Mouse (Mus musculus) adrenal gland, postnatal 36 days (tissue): ENCODE data around the gene Arvcf. TPM values are rescaled to one million over a fixed set of nuclear protein-coding genes. Genes with fewer than 3 reads are reported as not detected.

Source experiments
- DNase-seq, 2 experiments: peaks; one replicate each; pipeline ENCODE4 v3.0.0; 2021; ENCODE audit warnings: mixed read lengths in 1 of 2
- long read RNA-seq, 2 experiments: library from polyadenylated mRNA; stranded (forward); transcript quantifications; one replicate each; pipeline ENCODE4 v2.0.0; 2021; ENCODE audit warnings: borderline sequencing depth in 2 of 2
- total RNA-seq, 2 experiments: library from RNA; stranded (reverse); gene quantifications; 2 replicates each; pipeline ENCODE4 v1.2.3; 2021

The Arvcf gene
- 10 to 100 TPM; 36.4 to 41.2 TPM for total RNA-seq
- long read RNA-seq, experiment 1, full-length matches to known transcripts = 22 of 45 reads
- long read RNA-seq, experiment 1, partial matches to known transcripts = 15 of 45 reads
- long read RNA-seq, experiment 1, other reads (novel, unspliced or antisense) = 8 of 45 reads
- long read RNA-seq, experiment 2, partial matches to known transcripts = 3 of 9 reads
- long read RNA-seq, experiment 2, other reads (novel, unspliced or antisense) = 6 of 9 reads

DNA sequence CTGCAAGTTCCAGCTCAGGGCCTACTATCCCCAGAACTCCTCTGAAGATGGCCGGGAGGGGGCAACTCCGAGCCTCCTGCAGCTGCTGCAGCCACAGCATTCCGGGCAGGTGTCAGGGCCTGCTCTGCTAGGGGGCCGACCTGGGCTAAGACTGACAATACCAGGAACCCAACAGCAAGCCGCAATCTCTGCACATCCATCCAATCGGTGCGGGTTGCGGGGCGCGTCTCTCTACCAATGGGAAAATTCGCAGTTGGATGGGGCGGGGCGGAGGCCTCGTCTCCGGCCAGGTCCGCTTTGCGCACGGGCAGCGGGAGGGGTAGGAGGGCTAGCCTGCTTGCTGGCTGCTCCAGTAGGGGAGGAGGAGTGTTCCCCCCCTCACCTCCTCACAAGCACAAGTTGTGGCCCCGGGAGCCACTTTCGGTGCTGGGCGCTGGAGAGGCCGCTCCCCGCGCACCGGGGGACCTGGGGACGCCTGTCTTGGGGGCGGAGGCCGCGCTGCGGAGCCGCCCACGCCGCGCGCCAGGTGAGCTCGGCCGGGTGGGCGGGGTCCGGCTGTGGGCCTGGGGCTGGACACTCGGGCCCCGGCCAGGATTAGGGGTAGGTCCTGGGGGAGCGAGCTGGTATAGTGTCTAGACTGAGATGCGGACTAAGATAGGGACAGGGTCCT is at the start of gene Arvcf, which contains the start of gene Tango2:
Gene Arvcf, plus strand, starts transcription at position 252 of the 670 bp plus-strand sequence.
Gene Tango2, minus strand, starts transcription at position 173 of the 670 bp plus-strand sequence.
- peak; percentile 93 to 94 for DNase-seq

DNA sequence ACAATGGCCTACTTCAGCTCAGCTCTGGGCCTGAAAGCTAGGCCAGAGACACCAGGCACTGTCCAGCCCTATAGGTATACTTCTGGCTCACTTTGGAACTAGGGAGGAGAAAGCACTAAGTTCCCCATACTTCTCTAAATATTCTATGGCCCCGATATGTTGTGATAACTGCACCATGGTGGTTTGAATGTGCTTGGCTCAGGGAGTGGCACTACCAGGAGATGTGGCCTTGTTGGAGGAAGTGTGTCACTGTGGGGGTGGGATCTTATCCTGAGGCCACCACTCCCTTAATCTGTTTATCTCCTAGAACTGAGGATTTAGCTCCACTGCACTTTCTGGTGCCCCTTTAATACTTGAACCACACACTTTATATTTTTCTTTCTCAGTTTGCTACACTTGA is 39.8 kb upstream of the Arvcf start:
- no peak for DNase-seq

DNA sequence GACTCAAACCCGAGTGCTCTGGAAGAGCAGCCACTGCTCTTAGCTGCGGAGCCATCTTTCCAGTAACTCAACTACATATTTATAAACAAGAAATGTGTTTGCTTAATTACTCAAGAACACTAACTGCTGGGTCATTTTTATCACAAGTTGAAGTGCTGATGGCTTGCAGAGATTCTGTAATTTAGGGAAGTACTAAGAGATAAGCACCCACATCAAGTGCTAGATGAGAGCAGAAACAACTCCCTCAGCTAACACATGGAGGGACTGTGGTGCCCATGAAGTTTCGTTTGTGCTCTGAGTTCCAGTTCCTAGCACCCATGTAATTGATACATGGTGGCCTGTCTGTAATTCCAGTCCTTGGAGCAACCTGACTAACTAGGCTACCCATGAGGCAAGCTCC is 29.0 kb upstream of the Arvcf start:
- DNase-seq = no peak

DNA sequence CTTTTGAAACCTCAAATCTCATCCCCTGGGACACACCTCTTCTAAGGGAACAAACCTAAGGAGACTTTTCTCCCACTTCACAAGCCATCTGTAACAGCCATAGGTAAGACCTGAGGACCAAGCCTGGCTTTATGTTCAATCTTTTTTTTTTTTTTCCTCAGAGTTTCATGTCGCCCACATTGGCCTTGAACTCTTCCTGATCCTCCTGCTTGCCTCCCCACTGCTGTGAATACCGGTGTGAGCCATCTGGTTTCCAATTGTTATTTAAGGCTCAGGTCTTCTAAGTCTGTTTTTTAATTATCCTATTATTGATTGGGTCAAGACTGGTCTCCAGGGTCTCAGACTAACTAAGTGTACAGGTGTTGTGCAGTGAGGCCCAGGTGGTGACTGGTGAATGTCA is 26.5 kb upstream of the Arvcf start:
- DNase-seq = no peak

DNA sequence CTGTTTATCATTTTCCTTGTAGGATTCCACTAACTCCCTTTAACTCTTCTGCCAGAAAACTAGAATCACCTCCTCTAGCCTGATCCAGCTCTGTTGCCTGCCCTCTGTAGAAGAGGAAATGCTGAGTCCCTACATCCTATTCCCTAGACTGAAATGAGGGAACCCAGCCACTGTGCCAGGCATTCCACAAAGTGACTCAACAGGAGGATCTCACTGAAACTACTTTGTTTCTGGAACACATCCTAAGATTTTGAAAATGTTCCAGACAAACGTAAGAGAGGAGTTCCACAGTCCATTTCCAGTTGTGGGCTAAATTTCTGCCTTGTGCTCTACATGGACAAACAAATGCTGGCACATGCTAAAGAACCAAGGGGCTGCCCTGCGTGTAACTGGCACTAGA is 24.5 kb upstream of the Arvcf start:
- DNase-seq = no peak

DNA sequence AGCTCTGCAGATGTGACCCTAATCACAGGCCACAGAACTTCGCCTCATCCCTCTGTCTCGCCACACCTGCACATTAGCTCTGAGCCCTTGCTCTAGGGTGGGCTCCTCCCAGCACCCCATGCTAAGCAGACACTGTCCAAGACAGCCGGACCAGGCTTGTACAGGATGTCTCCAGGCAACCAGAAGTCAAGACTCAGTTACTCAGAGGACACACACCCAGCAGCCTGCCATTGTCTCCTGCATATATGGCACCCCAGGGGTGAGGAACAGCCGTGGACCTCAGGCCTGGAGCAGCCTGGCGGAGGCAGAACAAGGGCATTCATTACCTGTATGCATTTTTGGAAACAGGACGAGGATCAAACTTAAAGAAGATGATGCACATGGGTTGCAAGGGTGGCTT is 24.0 kb upstream of the Arvcf start:
- DNase-seq = no peak

DNA sequence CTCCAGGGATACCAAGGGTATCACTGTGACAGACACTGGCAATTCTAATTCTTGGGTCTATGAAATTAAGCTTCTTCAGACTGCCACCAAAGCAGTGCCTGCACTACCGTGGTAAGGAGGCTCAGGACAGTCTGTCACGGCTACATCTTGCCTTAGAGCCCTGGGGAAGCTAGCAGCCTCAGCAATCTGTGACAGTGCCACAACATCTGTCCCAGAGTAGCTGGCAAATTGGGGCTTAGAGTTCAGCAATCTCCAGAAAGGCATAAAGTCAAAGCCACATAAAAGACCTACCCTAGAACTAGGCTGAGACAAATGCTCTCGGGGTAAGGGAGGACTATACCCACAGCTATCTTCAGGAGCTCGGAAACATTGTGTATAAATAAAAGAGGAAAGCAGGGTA is 22.2 kb upstream of the Arvcf start:
- DNase-seq = no peak

DNA sequence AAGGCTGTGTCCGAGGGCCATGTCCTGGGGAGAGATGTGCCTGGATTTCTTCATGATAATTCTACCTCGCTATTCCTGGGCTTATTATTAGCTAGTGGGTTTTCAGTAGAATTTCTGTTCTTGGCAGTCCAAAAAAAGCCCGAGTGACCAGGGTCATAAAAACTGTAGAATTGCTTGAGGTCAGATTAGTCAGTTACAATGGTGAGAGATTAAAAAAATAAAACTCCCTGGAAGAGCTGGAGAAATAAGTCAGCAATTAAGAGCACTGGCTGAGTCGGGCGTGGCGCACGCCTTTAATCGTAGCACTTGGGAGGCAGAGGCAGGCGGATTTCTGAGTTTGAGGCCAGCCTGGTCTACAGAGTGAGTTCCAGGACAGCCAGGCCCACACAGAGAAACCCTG is 20.0 kb upstream of the Arvcf start:
- DNase-seq = no peak

DNA sequence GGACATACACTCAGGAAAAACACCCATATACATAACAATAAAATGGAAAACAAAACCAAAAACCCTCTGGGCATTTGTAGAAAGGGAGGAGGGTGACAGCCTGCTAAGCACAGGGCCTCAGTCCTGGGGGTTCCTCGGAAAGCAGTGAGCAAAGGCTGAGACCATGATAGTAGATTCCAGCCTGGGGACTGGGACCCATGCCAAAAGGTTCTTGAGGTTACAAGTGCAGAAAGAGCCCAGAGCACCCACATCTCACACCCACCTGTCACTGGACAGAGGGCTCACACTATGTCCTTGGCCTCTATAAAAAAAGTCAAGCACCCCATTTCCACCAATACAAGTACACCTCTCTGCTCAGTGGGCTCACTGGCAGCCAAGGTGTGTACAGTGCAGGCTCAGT is 19.5 kb upstream of the Arvcf start:
- no peak for DNase-seq

DNA sequence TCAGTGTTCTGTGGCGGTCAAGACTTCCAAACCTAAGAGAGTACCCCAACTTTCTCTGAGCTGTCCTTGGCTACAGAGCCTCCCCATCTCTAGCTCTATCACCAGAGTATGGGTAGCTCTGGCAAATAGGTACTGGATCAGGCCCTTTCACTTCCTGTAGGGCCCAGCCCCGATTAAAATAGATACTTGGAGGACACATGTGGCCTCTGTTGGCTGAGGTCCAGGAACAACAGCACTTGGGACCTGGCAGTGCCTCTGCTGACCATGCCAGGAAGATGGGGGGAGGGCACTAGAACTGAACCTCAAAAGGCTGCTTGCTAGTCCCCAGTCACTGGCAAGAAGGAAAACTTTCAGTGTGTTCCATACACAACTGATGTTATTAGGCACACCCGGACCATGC is 14.0 kb upstream of the Arvcf start:
- peak; percentile 68 to 73 for DNase-seq

DNA sequence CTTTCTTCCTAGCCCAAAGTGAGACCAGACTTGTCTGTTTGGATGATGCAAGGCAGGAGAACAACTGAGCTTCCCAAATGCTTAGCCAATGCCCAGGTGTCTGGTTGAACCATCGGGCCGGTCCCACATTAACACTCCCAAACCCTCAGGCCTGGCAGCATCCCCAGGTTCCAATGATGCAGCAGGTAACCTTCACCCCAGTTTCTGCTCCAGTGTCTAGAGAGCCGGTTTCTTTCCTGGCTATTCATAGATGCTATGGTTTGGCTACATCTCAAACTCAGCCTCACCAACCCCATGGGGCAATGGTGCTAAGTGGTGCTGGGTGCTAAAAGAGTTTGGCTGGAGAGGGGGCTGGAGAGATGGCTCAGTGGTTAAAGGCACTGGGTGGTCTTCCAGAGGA is 12.0 kb upstream of the Arvcf start:
- no peak for DNase-seq

DNA sequence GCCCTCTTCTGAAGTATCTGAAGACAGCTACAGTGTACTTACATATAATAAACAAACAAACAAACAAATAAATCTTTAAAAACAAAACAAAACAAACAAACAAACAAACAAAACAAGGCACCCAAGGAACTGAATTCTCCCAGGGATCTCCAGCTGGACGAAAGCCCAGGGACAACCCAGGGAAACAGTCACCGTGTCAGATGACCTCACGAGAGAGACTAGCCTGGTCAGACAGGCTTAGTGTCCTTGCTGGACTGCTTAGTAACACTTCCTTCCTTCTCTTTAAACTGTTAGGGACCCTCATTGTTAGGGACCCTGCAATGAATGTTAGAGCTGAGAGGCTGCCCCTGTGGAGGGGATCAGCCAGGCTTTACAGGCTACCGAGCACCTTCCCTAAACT is 10.7 kb upstream of the Arvcf start:
- DNase-seq = peak; percentile 71 to 73

DNA sequence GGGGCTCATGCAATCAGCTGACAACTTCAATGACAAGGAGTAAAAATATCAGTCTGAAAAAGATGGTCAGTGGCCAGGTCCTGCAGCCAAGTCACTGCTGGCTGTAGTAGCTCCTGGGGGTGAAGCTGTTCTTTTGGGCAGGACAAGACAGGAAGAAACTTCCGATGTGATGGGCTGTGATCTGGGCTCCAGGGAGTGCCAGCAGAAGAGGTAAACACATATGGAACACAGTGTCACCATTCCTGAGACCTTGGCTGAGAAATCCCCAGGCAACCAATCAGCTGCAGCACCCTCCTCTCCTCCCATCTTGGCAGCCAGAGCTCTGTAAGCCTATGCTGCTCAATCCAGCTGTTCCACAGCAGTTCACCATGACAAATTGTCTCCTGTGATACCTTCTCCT is 8.1 kb upstream of the Arvcf start:
- peak; percentile 42 to 52 for DNase-seq

DNA sequence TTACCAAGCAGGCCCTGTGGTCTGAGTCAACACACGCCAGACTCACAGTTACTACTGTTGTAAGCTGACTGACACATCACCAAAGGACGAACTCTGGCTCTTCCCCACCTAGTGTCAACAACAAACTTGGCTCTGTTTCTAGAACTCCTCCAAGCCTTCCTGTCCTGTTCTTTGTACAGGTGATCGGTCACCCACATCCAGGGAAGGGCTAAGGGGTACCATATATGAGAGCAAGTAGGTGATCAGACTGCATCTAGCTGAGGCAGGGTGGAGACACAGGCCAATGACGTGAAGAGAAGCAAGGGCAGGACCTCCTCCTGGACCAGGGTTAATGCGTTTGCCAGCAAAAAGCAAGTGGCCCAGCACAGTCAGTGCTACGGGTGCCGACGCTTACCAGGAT is 6.4 kb upstream of the Arvcf start:
- no peak for DNase-seq

DNA sequence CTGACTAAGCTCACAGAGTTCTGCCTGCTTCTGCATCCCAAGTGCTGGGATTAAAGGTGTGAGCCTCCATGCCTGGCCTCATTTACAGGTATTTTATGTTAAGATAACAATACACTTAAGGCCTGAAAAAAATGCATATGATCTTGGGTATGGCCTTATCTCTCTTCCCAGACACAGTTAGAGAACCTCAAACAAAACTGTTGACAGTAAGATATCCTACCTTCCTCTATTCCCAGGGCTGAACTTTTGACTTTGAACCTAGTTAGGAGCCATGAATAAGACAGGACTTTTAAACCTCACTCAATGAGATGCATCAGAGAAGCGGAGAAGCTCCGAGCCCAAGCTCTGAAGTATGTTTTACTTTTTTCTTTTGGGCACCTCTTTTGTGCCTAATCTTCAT is 5.9 kb upstream of the Arvcf start:
- DNase-seq = no peak

DNA sequence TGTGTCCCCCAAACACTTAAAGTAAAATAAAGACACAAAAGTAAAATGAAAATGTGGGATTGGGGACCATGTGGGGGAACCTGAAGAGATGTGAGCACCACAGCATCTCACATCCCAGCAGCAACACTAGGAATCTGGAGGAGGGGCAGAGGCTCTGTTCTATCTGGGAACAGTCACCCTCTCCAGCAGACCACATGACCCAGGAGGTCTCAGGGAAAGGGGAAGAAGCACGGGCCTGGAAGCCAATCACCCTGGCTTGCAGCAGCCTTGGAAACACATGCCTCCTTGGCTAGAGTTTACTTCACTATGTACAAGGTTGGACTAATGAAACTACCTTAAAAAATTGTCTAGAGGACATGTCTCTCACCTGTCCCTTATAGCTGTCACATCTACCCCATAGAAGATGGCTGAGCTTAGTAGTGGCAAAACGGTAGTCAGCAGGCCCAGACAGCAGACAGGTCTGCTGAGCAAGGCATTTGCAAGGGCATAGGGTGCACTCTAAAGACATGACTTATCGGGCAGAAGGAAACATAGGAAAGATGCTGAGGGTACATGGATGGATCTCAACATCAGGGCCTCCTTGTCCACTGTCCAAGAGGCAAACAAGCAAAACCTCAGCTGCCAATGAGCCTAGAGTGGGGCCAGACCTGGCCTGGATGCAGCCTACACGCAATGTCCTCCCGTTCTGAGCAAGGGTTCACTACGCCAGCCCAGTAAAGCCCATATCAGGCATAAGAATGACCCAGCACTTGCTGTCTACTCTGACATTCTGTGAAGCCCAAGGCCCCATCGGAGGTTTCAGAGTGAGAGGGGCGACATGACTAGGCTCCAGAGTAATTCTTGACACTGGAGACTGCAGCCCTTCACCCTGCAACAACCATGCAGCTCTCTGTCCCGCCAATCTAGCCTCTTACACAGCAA is 5.1 kb upstream of the Arvcf start:
- DNase-seq = peak in 1 of 2 experiments; percentile 35

DNA sequence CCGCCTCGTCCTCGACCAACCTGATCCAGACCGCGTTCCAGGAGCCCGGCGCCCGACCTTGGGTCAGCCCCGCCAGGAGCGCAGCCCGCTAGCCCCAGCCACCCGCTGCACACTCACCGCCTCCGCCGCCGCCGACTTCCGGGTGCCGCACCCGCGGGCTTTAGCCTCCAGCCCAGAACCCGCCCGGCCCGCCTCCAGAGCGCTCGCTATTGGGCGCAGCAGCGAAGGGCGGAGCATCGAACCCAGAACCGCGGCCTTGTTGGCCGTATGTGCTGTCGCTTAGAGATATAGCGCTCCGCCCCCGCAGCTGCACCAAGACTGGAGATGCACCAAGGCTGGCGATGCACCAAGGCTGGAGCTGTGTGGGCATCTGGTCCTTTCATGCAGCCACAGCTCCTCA is 4.2 kb upstream of the Arvcf start:
- DNase-seq = peak; percentile 99

DNA sequence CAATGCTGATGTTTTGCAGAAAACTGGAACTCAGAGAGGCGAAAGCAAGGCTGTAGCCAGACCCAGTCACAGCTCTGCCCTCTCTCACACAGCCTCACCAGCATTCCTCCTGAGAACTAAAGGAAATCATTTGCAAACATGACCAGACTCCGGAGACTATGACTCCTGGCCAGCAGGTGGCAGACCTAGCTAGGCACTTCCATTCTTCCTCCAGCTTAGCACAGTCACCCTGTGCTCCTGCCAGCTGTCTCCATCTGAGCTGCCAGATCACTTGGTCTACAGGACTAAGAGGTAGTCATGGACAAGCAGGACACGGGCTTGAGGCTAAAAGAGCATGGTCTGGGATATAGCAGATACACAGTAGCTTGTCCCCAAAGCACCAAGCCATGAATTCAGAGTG is 2.7 kb upstream of the Arvcf start:
- peak; percentile 90 to 91 for DNase-seq

DNA sequence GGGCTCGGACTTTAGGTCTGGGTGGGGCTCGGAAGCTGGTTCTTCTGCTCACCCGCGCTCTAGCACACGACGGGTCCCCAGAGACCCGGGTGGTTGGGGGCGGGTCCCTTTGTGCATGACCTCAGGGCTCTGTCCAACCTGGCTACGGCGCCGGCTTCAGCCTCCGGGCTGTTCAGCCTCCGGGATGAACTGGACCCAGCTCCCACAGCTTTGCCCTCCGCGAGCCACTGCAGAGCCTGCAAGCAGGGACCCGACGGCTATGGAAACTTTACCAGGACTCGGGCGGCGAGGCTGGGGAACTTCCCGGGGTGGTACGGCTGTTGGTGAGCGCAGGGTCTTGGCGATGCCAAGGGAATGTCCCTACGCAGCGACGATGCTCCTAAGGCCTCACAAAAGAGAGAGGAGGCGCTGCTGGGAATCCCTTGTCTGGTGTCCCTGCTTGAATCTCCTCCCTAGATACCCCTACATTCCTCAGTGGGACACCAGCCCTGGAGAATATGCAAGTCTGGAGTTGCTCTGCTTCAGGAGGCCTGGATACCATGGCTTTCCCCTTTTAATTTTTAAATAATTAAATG is 706 bp downstream of the Arvcf start:
- DNase-seq = peak; percentile 37 to 63

DNA sequence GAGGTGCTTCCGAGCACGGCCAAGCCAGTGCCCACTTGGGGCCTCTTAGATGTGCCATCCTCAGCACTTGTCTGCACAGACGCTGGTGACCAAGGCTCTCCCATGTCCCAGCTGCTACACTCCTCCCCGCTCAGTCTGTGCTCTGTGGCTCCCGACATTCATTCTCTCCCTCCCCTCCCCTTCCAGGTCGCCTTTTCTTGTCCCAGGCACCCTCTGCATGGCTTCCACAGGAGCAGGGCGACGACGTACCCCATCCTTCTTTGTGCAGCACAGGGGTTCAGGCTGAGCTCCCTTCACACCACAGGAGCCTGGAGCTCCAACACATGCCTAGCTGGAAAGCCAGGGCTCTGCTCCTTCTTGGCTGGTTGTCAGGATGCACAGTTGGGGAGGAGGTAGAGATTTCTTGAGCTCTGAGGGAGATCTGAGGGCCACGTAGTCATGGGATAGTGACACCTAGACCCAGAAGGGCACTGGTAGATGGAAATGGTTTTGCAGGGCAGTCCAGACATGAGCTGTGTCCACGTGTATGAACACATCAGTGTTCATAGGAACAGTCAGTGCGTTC is 1.9 kb downstream of the Arvcf start:
- no peak for DNase-seq

DNA sequence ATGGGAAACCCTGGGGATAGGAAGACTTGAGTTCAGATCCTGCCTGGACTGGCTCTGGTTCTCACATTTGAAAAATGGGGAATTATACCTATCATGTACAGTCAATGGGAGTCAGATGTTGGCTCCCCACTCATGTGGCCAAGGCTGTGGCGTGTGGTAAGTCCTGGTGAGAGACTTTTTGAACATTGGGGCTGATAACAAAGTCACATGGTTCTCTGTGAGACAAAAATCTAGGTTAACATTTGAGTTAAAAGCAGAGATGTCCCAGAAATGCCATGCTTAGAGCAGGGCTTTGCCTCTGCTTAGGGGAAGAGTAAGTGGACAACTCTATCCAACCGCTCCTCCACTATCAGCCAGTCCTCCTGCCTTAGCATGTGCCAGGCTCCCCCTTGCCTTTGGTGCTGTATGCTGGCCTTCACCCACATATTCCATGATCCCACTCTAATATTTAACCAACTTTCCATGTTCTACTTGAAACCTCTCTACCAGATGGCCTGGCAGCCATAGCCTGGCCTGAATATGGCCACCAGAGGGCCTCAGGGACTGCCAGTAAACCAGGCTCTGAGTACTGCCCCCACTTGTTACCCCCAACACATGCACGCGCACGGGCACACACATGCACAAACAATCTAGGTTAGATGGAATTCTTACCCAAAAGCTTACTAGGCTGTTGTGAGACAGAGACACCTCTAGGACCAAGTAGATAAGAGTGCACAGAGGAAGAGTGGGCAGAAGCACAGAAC is 3.5 kb downstream of the Arvcf start:
- peak; percentile 61 to 70 for DNase-seq

DNA sequence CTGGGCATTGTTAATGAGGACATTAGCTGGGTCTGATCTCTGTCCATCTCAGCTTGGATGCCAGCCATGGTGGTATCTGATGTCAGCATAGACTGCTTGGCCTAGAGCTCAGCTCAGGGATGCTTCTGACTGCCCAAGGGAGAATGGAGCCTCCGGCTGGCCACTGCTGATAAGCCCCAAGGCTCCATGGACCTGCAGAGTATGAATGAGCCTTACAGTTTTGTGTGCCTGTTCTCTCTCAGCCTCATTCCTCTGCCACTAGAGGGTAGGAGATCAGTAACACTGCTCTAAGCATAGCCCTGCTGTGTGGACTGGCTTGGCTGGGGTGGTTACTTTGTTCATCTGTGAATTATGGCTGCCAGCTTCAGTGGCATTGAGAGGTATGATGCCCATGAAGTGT is 5.1 kb downstream of the Arvcf start:
- no peak for DNase-seq
